Mouse (Mus musculus): ENCODE measurements around the gene Mpp1.
A peak's percentile ranks its signal among the peaks of the same experiment; 100 is the strongest.
"Not testable (repeated sequence)": the region's sequence is repeated elsewhere in the genome, so short reads cannot be mapped to it uniquely, and the experiment has no call there.

Gene Mpp1

GRCm38 (mm10) chrX:75130467-75131160 lies at the start of gene Mpp1:
Mpp1 (minus strand) TSS chrX:75131016.
- DNase-seq (ENCODE audit: low read depth): peak; percentile 64

DNA sequence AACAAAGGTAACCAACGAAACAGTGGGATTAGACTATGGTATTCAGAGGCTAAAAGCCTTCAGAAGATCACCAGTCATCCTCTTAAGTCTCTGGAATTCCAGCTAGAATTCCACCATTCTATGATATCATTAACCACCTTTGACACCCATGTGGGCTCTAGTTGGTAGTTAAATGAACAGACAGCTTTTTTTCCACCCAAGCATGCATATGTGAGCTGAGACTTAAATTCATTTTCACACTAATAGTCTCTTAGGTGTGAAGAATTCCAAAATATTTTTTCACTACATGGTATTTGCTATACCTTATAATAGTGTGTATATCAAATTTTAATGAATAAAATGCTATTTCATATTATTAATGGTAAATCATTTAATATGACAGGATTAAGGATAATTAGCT lies 32.9 kb upstream of the Mpp1 start, which contains the start of gene Smim9:
Smim9 (minus strand) TSS at position 101 of the 400 bp plus-strand sequence.
- no peak for DNase-seq (ENCODE audit: low read depth)

GRCm38 (mm10) chrX:75155576-75156243 lies 24.9 kb upstream of the Mpp1 start:
- DNase-seq (ENCODE audit: low read depth): no peak

GRCm38 (mm10) chrX:75152249-75152648 lies 21.4 kb upstream of the Mpp1 start:
- no peak for DNase-seq (ENCODE audit: low read depth)

- DNase-seq (ENCODE audit: low read depth): no peak
These were observed 19.5 kb upstream of the Mpp1 start for GRCm38 (mm10) chrX:75150304-75150703.

DNA sequence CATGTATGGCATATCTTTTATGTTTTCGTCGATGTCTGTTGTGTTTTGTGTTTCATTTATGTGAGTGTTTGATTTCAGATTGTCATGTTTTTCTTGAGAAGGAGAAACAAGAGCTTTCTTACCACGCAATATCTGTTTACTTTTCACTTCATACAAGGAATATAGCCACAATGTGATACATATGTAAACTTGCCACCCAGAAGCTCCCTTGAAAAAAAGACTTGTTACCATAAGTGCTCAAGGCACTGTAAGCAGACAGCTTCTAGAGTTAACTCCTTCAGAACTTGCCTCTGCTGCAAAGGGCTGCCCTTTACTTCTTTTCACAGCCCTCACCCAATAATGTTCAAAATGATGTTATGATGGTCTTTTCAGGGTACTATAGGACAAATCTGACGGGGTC lies 17.6 kb upstream of the Mpp1 start:
- no peak for DNase-seq (ENCODE audit: low read depth)

- not testable (repeated sequence) for DNase-seq (ENCODE audit: low read depth)
These were observed 12.3 kb upstream of the Mpp1 start for GRCm38 (mm10) chrX:75143124-75143555.

GRCm38 (mm10) chrX:75138182-75138581 lies 7.4 kb upstream of the Mpp1 start:
- no peak for DNase-seq (ENCODE audit: low read depth)

DNA sequence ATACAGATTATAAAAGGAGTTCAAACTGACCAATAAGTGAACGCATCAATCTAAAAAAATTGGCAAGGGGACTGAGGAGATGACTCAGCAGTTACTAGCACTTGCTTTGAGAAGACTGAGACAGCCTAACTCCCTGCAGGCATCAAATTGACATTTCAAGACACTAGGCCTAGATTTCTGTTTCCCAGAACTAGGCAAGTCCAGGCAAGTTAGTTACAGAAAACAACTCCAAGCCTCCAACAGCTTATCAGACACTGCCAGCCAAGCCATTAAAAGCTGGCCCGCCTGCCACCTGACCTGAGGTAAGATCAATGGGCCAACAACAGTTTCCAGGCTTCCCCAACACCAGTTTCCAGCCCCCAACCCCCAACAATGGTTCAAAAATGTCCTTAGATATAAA lies 6.9 kb upstream of the Mpp1 start:
- DNase-seq (ENCODE audit: low read depth): peak; percentile 40

DNA sequence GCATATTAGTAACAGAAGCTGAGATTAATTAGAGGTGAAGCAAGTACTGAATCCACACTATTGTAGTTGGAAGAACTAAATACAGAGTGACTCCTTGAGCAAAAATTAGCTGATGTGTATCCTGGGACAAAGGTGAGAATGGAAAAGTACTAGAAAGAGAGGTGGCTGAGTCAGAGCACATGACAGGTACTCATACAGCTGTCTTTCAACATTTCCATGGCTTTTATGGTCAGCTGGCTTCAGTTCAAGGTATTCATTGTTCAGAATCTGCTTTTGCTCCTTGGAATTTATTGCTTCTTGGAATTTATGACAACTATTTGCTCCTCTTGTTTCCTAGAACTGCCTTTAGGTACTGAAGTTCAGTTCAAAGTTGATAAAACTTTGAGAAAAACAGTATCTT lies 6.1 kb upstream of the Mpp1 start:
- no peak for DNase-seq (ENCODE audit: low read depth)

- DNase-seq (ENCODE audit: low read depth): no peak
These were observed 1.3 kb downstream of the Mpp1 start for GRCm38 (mm10) chrX:75129474-75129873.

DNA sequence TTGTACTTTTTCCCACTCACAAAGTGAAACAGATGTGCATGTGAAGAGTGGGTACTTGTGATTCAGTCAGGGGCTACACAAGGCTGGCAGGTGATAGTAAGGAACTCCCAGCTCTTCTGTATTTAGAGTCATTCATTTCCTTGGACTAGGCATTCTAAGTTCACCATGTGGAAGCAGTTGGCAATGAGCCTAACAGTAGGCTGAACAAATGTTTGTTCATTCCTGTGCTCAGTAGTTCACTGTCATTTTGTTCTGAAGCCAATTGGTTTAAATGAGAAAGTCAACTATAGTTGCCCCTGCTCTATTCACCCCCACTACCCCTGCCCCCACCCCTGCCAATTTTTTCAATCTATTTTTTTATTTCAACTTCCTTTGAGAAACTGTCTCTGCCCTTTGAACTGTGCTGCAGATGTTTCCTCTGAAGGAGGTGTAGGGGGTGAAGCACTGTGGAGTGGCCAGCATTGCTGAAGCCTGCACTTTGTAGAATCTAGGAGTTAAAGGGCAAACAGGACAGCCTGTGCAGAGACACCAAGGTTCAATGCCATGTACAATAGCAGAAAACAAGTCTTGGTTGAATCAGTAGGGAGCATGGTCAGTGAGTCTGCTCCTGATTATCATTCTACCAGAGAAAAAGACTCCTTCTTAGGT lies 2.4 kb downstream of the Mpp1 start:
- no peak for DNase-seq (ENCODE audit: low read depth)

DNA sequence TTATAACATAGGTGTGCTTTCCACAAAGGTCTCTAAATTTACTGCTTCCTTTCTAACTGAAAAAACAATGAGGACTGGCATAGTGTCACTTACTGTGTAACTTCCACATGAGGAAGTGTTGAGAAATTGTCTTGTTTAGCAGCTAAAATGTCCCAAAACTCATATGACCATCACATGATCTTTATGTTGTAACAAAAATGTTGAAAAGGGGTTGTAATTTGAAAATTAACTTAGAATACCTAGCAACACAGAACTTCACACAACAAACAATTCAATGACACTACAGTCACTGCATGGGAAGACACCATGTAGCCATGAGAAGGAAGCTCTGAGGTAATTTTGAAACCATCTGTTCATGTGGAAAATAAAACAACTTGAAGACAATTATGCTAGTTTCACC lies 3.9 kb downstream of the Mpp1 start:
- DNase-seq (ENCODE audit: low read depth): no peak

DNA sequence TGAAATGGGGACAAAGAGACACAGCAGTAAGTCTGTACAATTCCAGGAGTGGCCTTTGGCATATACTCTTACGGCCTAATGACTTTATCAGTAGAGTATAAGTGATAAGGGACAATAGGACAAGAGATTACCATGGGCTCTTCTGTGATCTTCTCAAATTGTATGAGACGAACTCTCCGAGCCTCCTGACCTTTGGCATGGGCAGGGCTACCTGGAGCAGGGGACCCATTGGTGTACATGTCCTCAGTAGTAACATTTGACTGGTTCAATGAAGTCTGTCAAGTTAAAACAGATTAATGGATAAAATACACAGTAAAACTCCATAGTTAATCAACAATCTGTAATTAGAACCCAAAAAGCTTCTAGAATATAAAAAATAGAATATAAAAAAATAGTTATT lies 5.2 kb downstream of the Mpp1 start:
- no peak for DNase-seq (ENCODE audit: low read depth)

- DNase-seq (ENCODE audit: low read depth): no peak
These were observed 15.3 kb downstream of the Mpp1 start for GRCm38 (mm10) chrX:75115550-75115949.

DNA sequence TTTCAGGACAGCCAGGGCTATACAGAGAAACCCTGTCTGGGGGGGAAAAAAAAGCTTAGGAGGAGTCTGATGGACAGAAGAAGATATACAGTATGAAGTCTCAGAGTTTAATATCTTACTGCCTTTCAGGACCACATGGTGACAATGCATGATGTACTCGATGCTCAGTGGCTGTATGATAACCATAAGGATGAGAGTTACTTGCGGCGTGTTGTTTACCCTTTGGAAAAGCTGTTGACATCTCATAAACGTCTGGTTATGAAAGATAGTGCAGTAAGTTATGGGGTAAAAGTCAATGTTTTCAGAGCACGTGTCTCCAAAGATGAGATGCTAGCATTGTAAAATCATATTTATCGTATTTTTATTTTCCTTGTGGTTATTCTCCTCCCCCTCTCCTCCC lies 28.5 kb downstream of the Mpp1 start:
- no peak for DNase-seq (ENCODE audit: low read depth)

- DNase-seq (ENCODE audit: low read depth): no peak
These were observed 32.0 kb downstream of the Mpp1 start for GRCm38 (mm10) chrX:75098799-75099198.

DNA sequence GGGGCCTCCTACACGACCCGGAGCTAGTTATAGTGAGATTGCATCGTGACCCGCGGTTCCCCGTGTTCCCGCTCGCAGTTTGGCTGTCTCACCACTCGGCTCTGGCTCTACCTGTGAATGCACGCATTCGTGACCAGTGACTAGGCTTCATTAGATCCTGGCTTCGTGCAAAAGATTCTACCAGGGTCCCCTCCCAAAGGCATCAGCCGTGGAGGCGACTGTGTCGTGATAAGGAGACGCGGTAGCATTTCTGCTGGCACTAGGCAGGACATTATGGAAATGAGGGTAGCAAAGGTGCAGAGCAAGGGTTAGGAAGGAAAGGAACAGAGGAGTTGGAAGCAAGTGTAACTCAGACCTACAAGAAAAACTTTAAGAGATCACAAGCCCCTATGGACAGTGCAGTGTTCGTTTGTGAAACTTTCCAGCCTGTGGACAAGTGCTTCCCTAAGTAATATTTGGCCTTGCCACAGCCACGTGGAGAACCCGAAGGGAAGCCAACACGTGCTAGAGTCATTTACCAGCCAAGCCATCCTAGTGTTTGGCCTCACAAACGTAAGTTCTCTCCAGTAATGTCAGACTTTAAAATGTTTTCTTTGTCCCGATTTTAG lies 34.5 kb downstream of the Mpp1 start:
- DNase-seq (ENCODE audit: low read depth): no peak

DNA sequence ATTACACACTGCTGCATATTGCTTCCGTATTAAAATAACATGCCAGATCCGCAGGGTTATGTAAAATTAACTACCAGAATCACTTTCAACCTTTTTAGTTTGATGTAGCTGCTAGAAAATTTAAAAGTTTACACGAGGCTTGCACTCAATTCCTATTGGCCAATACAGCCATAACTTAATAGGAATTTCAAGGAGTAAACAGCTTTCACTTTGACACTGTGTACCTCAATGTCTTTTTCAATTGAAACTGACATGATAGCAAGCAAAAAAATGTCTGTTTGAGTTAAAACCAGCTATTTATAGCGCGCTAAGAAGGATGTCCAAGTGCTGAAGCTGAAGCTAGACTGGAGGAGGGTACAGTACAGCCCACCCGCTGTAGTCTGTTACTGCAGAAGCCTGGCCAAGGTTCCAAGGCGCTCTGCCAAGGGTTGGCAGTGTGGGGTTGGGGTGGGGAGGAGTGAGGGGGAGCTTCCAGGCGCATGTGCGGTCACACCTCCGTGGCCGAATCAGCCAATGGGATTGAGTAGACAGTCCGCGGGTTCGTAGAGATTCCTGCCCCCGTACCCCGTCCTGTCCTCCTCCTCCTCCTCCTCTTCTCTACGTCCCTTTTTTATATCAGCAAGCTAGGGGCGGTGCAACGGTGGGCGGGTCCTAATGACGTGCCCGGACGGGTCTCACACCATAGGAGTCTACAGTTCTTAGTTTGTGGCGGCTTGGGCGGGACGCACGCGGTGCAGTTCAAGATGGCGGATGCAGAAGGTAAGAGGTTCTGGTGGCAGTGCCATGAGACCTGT lies 35.2 kb downstream of the Mpp1 start, which contains the start of gene Dkc1:
Dkc1 (plus strand) TSS at position 486 of the 794 bp plus-strand sequence.
- peak; percentile 85 for DNase-seq (ENCODE audit: low read depth)

DNA sequence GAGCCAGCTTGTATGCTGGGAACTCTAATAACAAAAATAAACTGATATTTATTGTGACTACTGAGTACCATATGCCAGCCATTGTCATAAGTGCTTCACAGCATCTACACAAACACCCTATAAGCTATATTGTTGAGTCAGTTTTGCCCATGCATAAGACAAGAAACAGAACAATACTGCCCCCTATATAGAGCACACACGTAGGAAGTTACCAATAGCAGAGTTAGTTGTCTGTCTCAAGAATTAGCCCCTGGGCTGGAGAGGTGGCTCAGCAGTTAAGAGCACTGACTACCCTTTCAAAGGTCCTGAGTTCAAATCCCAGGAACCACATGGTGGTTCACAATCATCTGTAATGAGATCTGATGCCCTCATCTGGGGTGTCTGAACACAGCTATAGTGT lies 45.2 kb downstream of the Mpp1 start:
- no peak for DNase-seq (ENCODE audit: low read depth)

DNA sequence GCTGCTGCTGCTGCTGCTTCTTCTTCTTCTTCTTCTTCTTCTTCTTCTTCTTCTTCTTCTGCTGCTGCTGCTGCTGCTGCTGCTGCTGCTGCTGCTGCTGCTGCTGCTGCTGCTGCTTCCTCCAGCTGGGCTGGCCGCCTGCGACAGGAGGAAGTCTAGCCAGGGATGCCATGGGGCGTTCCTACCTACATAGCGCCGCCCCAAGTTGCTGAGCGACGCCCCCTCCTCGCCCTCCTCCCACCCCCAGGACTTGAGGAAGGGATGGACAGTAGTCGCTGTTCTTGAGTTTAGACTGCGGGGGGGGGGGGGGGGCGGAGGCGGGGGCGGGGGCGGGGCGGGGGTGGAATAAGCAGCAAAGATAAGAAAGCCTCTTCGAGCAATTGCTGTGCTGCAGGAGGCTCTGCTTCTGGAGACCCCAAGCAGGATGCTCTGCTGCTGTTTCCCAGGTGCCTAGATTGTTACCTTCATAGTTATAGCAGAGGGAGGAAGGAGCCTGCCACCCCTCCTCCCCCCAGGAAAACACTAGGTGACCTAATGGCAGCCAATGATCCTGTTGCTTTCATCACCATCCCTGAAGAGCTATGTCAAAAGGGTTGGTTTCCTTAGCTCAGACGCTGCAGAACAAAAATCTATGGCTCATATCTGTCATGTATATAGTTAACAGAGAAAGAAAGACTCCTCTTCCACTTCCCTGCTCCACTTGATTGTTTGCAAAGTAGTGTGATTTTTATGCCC lies 45.9 kb downstream of the Mpp1 start, which contains the start of gene Gab3:
Gab3 (minus strand) TSS at position 685 of the 735 bp plus-strand sequence.
- DNase-seq (ENCODE audit: low read depth): no peak
